Mouse (Mus musculus) spleen, postnatal 10 days (tissue): ENCODE results near the gene Crx.

Experiments used
- DNase-seq, 2 experiments: peaks; one replicate each; pipeline ENCODE4 v3.0.0; 2021 to 2022; ENCODE audit warnings: low spot score in 2 of 2

The Crx gene

GRCm38 (mm10) chr7:15859657-15860056, 20.1 kb downstream of the Crx start:
- no peak for DNase-seq

GRCm38 (mm10) chr7:15839578-15839977, 40.2 kb downstream of the Crx start, which contains the start of gene Obox6:
Obox6 (minus strand) TSS chr7:15839678.
- DNase-seq, result no peak
